Mouse (Mus musculus): ENCODE measurements around the gene Arhgap35.

DNA sequence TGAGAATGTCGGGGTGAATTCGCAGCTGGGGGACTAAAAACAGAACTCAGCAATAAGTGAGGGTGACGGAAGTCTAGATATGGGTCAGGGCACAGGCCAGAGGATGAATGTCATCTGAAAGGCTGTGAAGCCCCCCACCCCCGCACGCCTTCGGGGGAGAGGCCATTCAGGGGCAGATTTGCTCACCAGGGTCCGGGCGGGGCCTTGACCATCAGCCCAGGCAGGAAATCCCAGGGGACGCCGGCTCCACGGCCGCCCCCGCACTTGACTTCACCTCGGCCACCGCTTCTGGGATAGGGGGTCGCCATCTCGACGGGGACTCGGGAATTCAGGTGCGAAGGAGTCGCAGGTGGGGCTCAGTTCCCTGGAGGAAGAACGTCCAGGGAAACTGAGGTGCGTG is 139.5 kb downstream of the Arhgap35 start:
- TF ChIP-seq CTCF (conservative IDR thresholded peaks at IDR 0.05; ENCODE audit: low read length) (no peak), POU5F1 (IDR thresholded peaks at IDR 0.05; ENCODE audit: borderline replicate concordance, low read length) (no peak), NANOG (IDR thresholded peaks at IDR 0.05; ENCODE audit: borderline replicate concordance, low read length) (no peak)

Measured in E14TG2a.4 (cell line).